In the genomic region with DNA sequence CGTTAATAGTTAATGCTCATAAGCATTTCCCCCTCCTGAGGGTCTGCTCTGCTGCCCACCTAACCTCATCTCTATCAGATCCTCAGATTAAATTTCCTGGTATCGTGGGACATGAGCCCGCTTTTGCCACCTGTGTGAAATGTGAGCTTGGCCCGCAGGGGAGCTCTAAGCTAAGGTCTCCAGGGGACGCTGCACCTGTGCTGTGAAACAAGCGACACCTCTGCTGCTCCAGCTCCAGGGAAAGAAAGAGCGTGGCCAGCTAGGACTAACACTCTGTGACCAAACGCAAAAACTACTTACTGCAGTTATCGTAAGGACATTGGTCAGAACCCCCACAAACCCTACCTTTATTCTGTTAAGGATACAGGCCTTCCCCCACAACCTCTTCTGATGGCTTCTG, we compare ENCODE assay signal across 23 mouse cellular contexts.
"Had no signal": no experiment of that assay in that cellular context is flagged by ENCODE, and none has a peak within 500 bp of the region (broad histone marks: within the 10 kb centered on the region; RNA-seq: fewer than 3 reads in every experiment).

No protein-coding gene starts in this region.

- H3K36me3 ChIP-seq: heart, embryonic 13.5 days; heart, embryonic 15.5 days; hindbrain, embryonic 13.5 days; hindbrain, embryonic 15.5 days; intestine, embryonic 15.5 days; limb, embryonic 10.5 days; limb, embryonic 12.5 days had no signal

- DNase-seq: gastrocnemius, postnatal 14 days; gastrocnemius, postnatal 36 days; heart, adult 11 months; heart, adult 2 months; heart, postnatal 14 days; heart, postnatal 36 days; kidney, adult 18-20 months; kidney, postnatal 14 days; kidney, postnatal 36 days; liver had no signal

- ATAC-seq: hindbrain, postnatal 0 days; intestine, embryonic 15.5 days; intestine, postnatal 0 days had no signal

- H3K4me3 ChIP-seq: heart, adult 2 months; heart, embryonic 13.5 days; heart, embryonic 15.5 days; hindbrain, embryonic 13.5 days; hindbrain, embryonic 15.5 days; intestine, embryonic 15.5 days; layer of hippocampus, adult 2 months; left cerebral cortex, adult 2 months; limb, embryonic 10.5 days; limb, embryonic 12.5 days had no signal

- H3K9ac ChIP-seq: heart, embryonic 13.5 days; heart, embryonic 15.5 days; hindbrain, embryonic 13.5 days; hindbrain, embryonic 15.5 days; intestine, embryonic 15.5 days; limb, embryonic 12.5 days had no signal

- H3K4me2 ChIP-seq: heart, embryonic 11.5 days; heart, embryonic 13.5 days; heart, embryonic 15.5 days; hindbrain, embryonic 13.5 days; hindbrain, embryonic 15.5 days; intestine, embryonic 15.5 days; limb, embryonic 12.5 days; liver, embryonic 11.5 days had no signal

- H3K27me3 ChIP-seq: heart, embryonic 13.5 days; heart, embryonic 15.5 days; hindbrain, embryonic 13.5 days; hindbrain, embryonic 15.5 days; intestine, embryonic 15.5 days; limb, embryonic 12.5 days had no signal

- H3K9me3 ChIP-seq: heart, embryonic 13.5 days; heart, embryonic 15.5 days; hindbrain, embryonic 13.5 days; hindbrain, embryonic 15.5 days; intestine, embryonic 15.5 days; limb, embryonic 10.5 days; limb, embryonic 12.5 days had no signal

- H3K4me1 ChIP-seq: heart, embryonic 15.5 days; hindbrain, embryonic 13.5 days; hindbrain, embryonic 15.5 days; intestine, embryonic 15.5 days; limb, embryonic 10.5 days had no signal

- H3K27ac ChIP-seq: heart, adult 2 months; heart, embryonic 13.5 days; heart, embryonic 15.5 days; hindbrain, embryonic 13.5 days; hindbrain, embryonic 15.5 days; hindbrain, postnatal 0 days; intestine, embryonic 15.5 days; layer of hippocampus, adult 2 months; left cerebral cortex, adult 2 months; limb, embryonic 10.5 days; limb, embryonic 12.5 days had no signal
